Mouse (Mus musculus) telencephalon, adult 2 months (tissue): Measurements from ENCODE around the gene Gm10406.
"Not testable (repeated sequence)": the region's sequence is repeated elsewhere in the genome, so short reads cannot be mapped to it uniquely, and the experiment has no call there.

Experiments used
- DNase-seq: peaks from one replicate; pipeline ENCODE4 v3.0.0-alpha.2; 2011; ENCODE audit warnings: low read depth, low spot score

Gm10406 gene

DNA sequence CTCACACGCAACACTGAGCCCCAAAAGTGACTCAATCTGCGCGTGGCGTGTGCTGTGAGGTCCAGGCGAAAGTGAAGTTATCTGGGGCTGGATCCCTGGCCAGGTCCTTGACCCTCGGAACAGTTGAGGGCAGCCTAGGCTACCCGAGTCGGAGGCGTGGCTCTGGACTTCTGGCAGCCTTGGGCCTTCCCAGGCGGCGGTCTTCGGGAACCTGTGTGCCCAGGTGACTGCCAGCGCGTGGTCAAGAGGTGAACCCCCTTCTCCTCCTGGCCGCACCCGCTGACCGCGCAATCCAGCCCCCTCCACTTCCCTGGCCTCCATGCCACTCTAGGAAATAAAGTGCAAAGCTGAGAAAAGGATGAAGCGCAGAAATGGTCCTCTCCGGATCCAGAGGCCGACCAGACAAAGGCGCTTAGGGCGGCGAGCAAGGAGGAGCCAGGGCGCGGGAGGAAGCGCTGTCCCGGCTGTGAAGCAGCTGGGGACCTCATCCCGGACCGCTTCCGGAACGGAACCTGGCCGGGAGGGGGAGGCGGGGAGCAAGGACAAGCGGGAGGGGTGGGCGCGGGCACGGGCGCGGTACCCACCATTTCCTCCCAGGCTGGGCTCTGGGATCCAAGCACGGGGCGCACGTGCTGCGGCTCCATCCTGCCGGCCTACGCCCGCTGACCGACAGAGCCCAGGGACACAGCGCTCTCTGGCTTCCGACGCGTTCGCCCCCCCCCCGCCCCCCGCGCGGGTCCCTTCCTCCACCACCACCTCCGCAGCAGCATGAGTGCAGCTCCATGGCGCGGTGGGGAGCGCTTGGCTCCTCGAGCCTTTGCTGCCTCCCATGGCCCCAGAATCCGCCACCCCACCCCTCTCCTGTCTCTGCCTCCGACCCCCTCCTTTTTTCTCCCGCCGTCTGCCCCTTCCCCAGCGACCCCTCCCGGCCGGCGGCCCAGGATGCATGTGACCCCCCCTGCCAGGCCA, at the start of gene Gm10406:
Gene Gm10406 (minus strand): TSS at position 669 of the 969 bp plus-strand sequence.
- DNase-seq: not testable (repeated sequence)

GRCm38 (mm10) chr14:7044870-7045269, 17.6 kb upstream of the Gm10406 start, which contains the start of gene Gm3685:
Gm3685 (minus strand) TSS chr14:7044970.
- DNase-seq: not testable (repeated sequence)

DNA sequence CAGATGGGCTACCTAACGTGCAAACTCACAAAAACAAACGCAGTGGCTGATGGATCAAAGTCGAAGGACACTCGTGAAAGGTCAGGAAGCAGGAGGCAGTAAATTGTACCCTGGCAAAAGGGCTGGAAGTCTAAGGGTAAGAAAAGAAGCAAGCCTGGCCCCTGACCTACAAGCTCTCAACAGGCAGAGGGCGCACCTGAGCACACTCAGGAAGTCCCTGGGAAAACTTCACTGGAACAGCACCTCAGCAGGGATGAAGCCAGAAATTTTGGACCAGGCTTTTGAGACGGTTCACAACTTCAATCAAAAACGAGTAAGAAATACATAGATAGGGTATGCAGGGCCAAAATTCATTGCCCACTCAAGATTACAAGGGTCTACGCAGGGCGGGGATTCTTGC, 975 bp downstream of the Gm10406 start:
- DNase-seq: not testable (repeated sequence)

GRCm38 (mm10) chr14:6973718-6974117, 53.5 kb downstream of the Gm10406 start, which contains the start of gene Gm6356:
Gm6356 (minus strand) TSS chr14:6973818.
- DNase-seq: not testable (repeated sequence)
